Mouse (Mus musculus): ENCODE results near the gene Acat2.

- TF ChIP-seq POLR2A (IDR thresholded peaks at IDR 0.05; ENCODE audit: borderline replicate concordance, control insufficient read depth, low read depth, low read length) (no peak), CTCF (IDR thresholded peaks at IDR 0.05; ENCODE audit: control insufficient read depth, insufficient read depth, low read length) (no peak)
Observed at GRCm38 (mm10) chr17:12904349-12904748, 56.2 kb downstream of the Acat2 start.
